Mouse (Mus musculus) thymus, adult 2 months (tissue): ENCODE measurements around the gene Coasy. TPM values are rescaled to one million over a fixed set of nuclear protein-coding genes. Genes with fewer than 3 reads are reported as not detected.

ENCODE experiments used
- DNase-seq: peaks from one replicate; pipeline ENCODE4 v3.0.0; 2021
- H3K27ac ChIP-seq: fragments of 200-500 bp; 2 replicates; pipeline ENCODE4 v1.5.1; 2012; ENCODE audit warnings: low read length, control low read depth; ENCODE audit not compliant: control insufficient read depth, insufficient read depth
- H3K27me3 ChIP-seq: fragments of 200-500 bp; 2 replicates; pipeline ENCODE4 v1.6.1; 2012; ENCODE audit warnings: mild to moderate bottlenecking, low read length, moderate library complexity, mixed read lengths; ENCODE audit not compliant: control insufficient read depth, insufficient read depth
- H3K36me3 ChIP-seq: fragments of 200-500 bp; 2 replicates; pipeline ENCODE4 v1.6.1; 2012; ENCODE audit warnings: mild to moderate bottlenecking, low read length, moderate library complexity; ENCODE audit not compliant: control insufficient read depth, insufficient read depth
- H3K4me1 ChIP-seq: fragments of 200-500 bp; replicated peaks from 2 replicates; pipeline ENCODE4 v1.6.1; 2012; ENCODE audit warnings: low read length; ENCODE audit not compliant: control insufficient read depth, insufficient read depth
- H3K4me3 ChIP-seq: fragments of 200-500 bp; 2 replicates; pipeline ENCODE4 v1.5.1; 2012; ENCODE audit warnings: mild to moderate bottlenecking, low read length, control low read depth, moderate library complexity; ENCODE audit not compliant: control insufficient read depth, insufficient read depth
- CTCF ChIP-seq: fragments of 200-500 bp; IDR thresholded peaks from 2 replicates; pipeline ENCODE4 v1.5.1; 2012; ENCODE audit warnings: mild to moderate bottlenecking, control low read depth, low read length, moderate library complexity, borderline replicate concordance; ENCODE audit not compliant: control insufficient read depth, poor library complexity, insufficient read depth; ENCODE audit errors: extremely low read depth
- POLR2A ChIP-seq: fragments of 200-500 bp; IDR thresholded peaks from 2 replicates; pipeline ENCODE4 v1.6.1; 2012; ENCODE audit warnings: mild to moderate bottlenecking, low read length, control low read depth, moderate library complexity; ENCODE audit not compliant: control insufficient read depth, poor library complexity, insufficient read depth; ENCODE audit errors: extremely low read depth
- WGBS: fragments of 180-500 bp; shearing (Covaris S2); methylation state at CpG from one replicate; pipeline ENCODE4 v1.1.7; 2018; 5-methylcytosine and 5-hydroxymethylcytosine counted together
- polyA plus RNA-seq: library from polyadenylated mRNA; depleted of rRNA; stranded (reverse); fragments of >200 nt; gene quantifications from 2 replicates; pipeline ENCODE4 v1.2.3, GENCODE M21; 2012

Coasy gene
- polyA plus RNA-seq, 1 experiment, result 74.2 TPM

DNA sequence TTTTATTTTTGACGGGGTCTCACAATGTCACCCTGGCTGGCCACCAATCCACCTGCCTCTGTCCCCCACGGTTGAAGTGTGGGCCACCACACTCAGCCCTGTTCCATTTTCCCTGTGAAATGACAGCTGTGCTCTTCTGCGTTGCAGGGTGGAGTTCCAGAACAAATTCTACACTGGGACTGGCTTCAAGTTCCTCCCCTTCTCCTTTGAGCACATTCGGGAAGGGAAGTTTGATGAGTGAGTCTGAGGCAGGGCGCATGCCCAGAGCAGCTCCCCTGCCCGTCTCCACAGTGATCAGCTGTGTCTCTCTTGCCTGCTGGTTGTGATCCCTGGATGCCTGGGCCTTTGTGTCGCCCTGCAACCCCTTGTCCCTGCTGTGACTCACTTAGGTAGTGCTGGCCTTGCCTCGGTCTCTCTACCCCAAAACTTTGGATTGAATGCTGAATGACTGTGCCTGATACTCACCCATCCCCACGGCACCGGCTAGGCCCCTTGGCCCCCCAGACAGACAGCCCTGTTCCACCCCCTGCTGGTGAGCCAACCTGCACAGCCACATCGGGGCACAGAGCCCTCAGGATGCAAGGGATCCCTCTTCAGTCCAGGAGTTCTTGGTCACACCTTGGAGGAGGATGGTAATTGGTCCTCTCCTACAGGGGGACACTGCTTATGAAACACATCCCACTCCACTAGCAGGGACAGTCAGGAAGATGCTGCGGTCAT, 20.0 kb upstream of the Coasy start:
- H3K27me3 ChIP-seq, result no peaks in the 10 kb centered on the region
- no peaks in the 10 kb centered on the region for H3K36me3 ChIP-seq

DNA sequence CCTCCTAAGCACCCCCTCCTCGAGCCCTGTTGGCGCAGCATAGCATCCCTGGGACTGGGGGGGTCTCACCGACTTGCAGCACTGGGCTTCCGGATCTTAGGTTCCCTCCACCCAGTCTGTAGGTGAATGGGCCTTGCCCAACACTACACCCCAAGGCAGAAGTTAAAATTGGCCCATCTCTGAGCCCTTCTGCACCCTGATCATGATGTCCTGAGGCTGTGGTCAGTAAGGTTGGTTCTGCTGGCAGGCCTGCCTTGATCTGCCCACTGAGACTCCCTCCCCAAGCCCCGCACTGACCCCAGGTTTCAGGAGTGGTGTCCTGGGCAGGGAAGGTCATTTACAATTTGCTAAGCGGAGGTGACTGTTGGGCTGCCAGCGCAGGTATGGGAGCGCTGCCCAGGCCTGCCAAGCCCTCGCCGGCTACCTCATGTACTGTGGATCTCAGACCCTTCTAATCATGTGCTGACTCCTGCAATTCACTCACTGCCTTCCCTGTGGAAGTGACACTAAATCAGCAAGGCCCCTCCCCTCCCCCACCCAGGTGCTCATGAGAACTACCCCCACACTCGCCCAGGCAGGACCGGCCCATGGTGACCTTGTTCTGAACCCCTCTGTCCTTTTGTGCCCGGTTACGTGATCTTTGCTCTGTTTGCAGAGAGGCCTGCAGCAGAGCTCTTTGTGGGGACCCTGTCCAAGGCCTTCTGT, 19.2 kb upstream of the Coasy start:
- Histone ChIP-seq H3K27me3 (no peaks in the 10 kb centered on the region), H3K4me3 (peak overlapping the region; percentile 4), H3K4me1 (peaks cover 58% of the 10 kb centered on the region), H3K27ac (peak overlapping the region; percentile 90), H3K36me3 (no peaks in the 10 kb centered on the region)
- 58% methylated on average over 14 of the region's 14 CpGs for WGBS
- no peak for DNase-seq
- TF ChIP-seq POLR2A, result no peak

More for the DNA sequence above, 20.0 kb upstream of the Coasy start:
- WGBS, result 67% methylated on average over 12 of the region's 12 CpGs
- H3K4me1 ChIP-seq, result peaks cover 58% of the 10 kb centered on the region
- no peak for TF ChIP-seq CTCF
- TF ChIP-seq POLR2A, result no peak
- no peak overlapping the region for H3K4me3 ChIP-seq
- DNase-seq, result no peak
- H3K27ac ChIP-seq, result no peak overlapping the region

DNA sequence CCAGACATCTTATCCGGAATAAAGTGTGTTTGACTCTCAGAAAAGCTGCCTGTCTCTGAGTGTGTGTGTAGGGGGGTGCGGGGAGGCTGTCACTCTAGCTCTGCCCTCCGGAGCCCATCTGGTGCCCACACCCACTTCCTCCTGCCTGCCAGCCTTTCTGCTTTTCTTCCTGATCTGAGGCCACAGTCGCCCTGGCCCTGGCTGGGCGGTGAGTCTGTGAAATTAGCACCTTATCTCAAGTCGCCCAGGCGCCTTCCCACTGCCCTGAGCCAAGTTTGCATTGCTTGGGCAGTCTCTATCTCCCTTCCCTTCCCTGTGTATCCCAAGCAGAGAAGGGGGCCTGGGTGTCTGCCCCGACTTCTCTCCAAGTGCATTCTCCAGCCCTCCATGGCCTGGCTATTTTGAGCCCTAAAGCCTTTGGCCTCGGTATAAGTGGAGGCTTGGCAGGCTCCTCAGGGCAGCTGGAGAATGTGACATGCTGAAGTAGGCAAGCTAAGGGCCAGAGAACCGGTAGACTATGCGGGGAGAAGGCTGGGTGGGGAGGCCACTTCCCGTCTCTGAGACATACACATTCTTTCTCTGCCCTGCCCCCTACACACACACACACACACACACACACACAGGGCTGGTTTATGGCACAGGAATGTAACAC, 18.6 kb upstream of the Coasy start:
- peak overlapping the region; percentile 33 for H3K4me3 ChIP-seq

DNA sequence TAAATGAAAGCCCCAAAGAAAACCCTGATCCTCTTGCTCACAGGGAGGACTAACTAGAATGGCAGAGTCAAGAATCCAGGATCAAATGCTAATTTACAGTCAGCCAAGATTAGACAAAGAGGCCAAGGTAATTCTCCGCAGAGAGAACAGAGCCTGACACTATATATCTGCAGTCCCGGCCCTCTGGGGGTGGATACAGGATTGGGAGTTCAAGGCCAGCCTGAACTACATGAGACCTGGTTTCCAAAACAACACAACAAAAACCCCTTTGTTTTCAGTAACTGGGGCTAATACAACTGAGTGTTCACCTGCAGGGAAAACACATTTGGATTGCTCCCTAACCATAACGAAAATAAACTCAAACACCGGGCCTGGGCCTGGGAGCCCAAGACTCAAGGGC, 17.9 kb upstream of the Coasy start:
- no peak for DNase-seq
- peaks cover 60% of the 10 kb centered on the region for H3K4me1 ChIP-seq
- H3K36me3 ChIP-seq, result no peaks in the 10 kb centered on the region
- peak overlapping the region; percentile 90 for H3K27ac ChIP-seq
- no peak overlapping the region for H3K4me3 ChIP-seq
- WGBS, result 92% methylated on average over 4 of the region's 4 CpGs
- TF ChIP-seq POLR2A (no peak), CTCF (no peak)
- no peaks in the 10 kb centered on the region for H3K27me3 ChIP-seq

More for the DNA sequence above, 18.6 kb upstream of the Coasy start:
- WGBS, result 2% methylated on average over 12 of the region's 12 CpGs
- Histone ChIP-seq H3K27ac (peak overlapping the region; percentile 90), H3K4me1 (peaks cover 58% of the 10 kb centered on the region), H3K36me3 (no peaks in the 10 kb centered on the region), H3K27me3 (no peaks in the 10 kb centered on the region)
- peak; percentile 85 for DNase-seq
- TF ChIP-seq CTCF (no peak), POLR2A (peak; percentile 57; the same call in 1 of the 2 replicates)

DNA sequence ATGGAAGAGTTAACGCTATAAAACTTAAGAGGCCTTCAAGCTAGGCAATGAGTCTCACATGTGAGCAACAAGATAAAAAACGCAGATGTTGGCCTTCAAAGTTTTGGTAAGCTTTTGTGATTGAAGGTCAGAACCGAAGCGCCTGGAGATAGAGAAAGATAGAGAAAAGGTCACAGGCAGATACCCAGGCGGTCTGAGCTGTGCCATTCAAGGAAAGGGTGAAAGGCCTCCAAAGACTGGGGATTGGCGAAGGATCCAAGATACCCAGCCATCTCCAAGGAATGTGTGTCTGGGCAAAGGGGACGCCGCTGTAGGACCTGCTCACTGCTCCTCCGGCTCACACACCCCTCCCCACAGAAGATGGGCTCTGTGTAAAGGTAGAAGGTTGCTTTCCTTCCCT, 17.4 kb upstream of the Coasy start:
- DNase-seq, result no peak
- no peak for TF ChIP-seq CTCF
- no peak for TF ChIP-seq POLR2A
- peak overlapping the region; percentile 6; the same call in 1 of the 2 replicates for H3K27ac ChIP-seq
- no peaks in the 10 kb centered on the region for H3K27me3 ChIP-seq
- H3K4me1 ChIP-seq, result peaks cover 55% of the 10 kb centered on the region
- H3K4me3 ChIP-seq, result no peak overlapping the region
- 90% methylated on average over 9 of the region's 9 CpGs for WGBS
- no peaks in the 10 kb centered on the region for H3K36me3 ChIP-seq

DNA sequence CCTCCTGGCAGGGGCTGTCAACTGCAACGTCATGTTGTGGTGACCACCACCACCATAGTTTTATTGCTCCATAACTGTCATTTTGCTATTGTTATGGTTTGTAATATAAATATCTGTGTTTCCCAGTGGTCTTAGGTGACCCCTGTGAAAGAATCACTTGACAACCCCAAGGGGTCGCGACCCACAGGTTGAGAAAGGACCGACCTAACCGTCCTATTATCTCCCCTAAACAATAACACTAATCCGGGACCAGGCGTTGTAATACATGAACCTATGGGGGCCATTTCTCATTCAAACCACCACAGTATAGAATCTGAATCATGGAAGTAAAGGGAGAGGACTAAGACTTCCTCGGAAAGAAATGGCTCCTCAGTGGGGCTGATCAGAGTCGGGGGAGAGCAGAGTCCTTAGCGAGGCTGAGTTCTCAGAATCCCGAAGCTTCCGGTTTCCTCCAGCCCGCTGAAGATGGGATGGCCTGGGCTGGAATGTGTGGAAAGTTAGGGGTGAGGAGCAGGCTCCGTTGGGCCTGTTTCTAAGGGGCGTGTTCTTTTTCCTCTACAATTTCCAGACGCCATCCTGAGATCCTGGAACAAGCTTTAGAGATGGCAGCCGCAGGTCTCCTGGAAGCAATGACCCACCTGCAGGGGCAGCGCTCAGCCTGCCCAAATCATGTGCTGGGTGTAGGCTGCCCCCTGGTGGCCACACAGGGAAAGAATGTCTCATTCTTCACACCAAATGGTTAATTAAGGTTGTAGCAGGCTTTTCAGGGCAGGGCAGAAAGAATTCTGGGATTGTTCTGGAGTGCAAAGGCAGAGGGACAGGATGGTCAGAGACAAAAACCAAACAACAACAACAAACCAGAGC, 15.6 kb upstream of the Coasy start:
- DNase-seq, result peak; percentile 87
- Histone ChIP-seq H3K4me3 (peak overlapping the region; percentile 28; the same call in 1 of the 2 replicates), H3K27me3 (no peaks in the 10 kb centered on the region), H3K36me3 (no peaks in the 10 kb centered on the region), H3K27ac (no peak overlapping the region), H3K4me1 (peaks cover 47% of the 10 kb centered on the region)
- TF ChIP-seq POLR2A (no peak), CTCF (peak; percentile 94)
- 38% methylated on average over 18 of the region's 18 CpGs for WGBS
